Mouse (Mus musculus): ENCODE measurements around the gene Cdk14. TPM values are rescaled to one million over a fixed set of nuclear protein-coding genes. Genes with fewer than 3 reads are reported as not detected.

The Cdk14 gene
- polyA plus RNA-seq, 1 experiment from 2014 or later: 22.7 TPM

- no peaks in the 10 kb centered on the region for H3K36me3 ChIP-seq (ENCODE audit: control insufficient read depth, insufficient read depth, low read length)
- no peak overlapping the region for H3K27ac ChIP-seq (replicated peaks; ENCODE audit: low read depth, low read length)
- H3K27me3 ChIP-seq (ENCODE audit: control insufficient read depth, insufficient read depth, low read length): no peaks in the 10 kb centered on the region
- H3K9ac ChIP-seq (ENCODE audit: low read length): no peak overlapping the region
- H3K4me1 ChIP-seq (ENCODE audit: control insufficient read depth, insufficient read depth, low read length): no peaks in the 10 kb centered on the region
- no peak overlapping the region for H3K4me2 ChIP-seq (ENCODE audit: low read depth, severe bottlenecking)
- no peaks in the 10 kb centered on the region for H3K9me3 ChIP-seq (ENCODE audit: control insufficient read depth, low read length)
- no peak overlapping the region for H3K4me3 ChIP-seq (ENCODE audit: low read depth, low read length)
- DNase-seq (ENCODE audit: low spot score) (no peak), ATAC-seq (ENCODE audit: insufficient number of reproducible peaks, low FRiP score, low TSS enrichment, low read depth) (no peak)
- 94% methylated on average over 5 of the region's 5 CpGs for WGBS
Measured at GRCm38 (mm10) chr5:5194562-5195221, 225.4 kb downstream of the Cdk14 start.

- ATAC-seq (ENCODE audit: insufficient number of reproducible peaks, low FRiP score, low TSS enrichment, low read depth): no peak
- Histone ChIP-seq H3K27me3 (ENCODE audit: control insufficient read depth, insufficient read depth, low read length) (no peaks in the 10 kb centered on the region), H3K4me1 (ENCODE audit: control insufficient read depth, insufficient read depth, low read length) (no peaks in the 10 kb centered on the region), H3K36me3 (ENCODE audit: control insufficient read depth, insufficient read depth, low read length) (no peaks in the 10 kb centered on the region), H3K27ac (replicated peaks; ENCODE audit: low read depth, low read length) (no peak overlapping the region), H3K4me3 (ENCODE audit: low read depth, low read length) (no peak overlapping the region), H3K4me2 (ENCODE audit: low read depth, severe bottlenecking) (no peak overlapping the region), H3K9ac (ENCODE audit: low read length) (no peak overlapping the region), H3K9me3 (ENCODE audit: control insufficient read depth, low read length) (no peaks in the 10 kb centered on the region)
- WGBS: 85% methylated on average over 1 of the region's 1 CpGs
- no peak for DNase-seq (ENCODE audit: low spot score)
Measured at GRCm38 (mm10) chr5:5189590-5189989, 230.5 kb downstream of the Cdk14 start.

GRCm38 (mm10) chr5:5185987-5186742 is 233.9 kb downstream of the Cdk14 start:
- Histone ChIP-seq H3K27me3 (ENCODE audit: control insufficient read depth, insufficient read depth, low read length) (no peaks in the 10 kb centered on the region), H3K9ac (ENCODE audit: low read length) (no peak overlapping the region), H3K36me3 (ENCODE audit: control insufficient read depth, insufficient read depth, low read length) (no peaks in the 10 kb centered on the region), H3K4me1 (ENCODE audit: control insufficient read depth, insufficient read depth, low read length) (no peaks in the 10 kb centered on the region), H3K27ac (replicated peaks; ENCODE audit: low read depth, low read length) (no peak overlapping the region), H3K4me3 (ENCODE audit: low read depth, low read length) (no peak overlapping the region), H3K4me2 (ENCODE audit: low read depth, severe bottlenecking) (no peak overlapping the region), H3K9me3 (ENCODE audit: control insufficient read depth, low read length) (no peaks in the 10 kb centered on the region)
- WGBS: 86% methylated on average over 3 of the region's 3 CpGs
- DNase-seq (ENCODE audit: low spot score) (no peak), ATAC-seq (ENCODE audit: insufficient number of reproducible peaks, low FRiP score, low TSS enrichment, low read depth) (no peak)

GRCm38 (mm10) chr5:5185521-5185920 is 234.6 kb downstream of the Cdk14 start:
- H3K4me2 ChIP-seq (ENCODE audit: low read depth, severe bottlenecking): no peak overlapping the region
- no peak for DNase-seq (ENCODE audit: low spot score)
- H3K9ac ChIP-seq (ENCODE audit: low read length): no peak overlapping the region
- H3K27me3 ChIP-seq (ENCODE audit: control insufficient read depth, insufficient read depth, low read length): no peaks in the 10 kb centered on the region
- no peaks in the 10 kb centered on the region for H3K4me1 ChIP-seq (ENCODE audit: control insufficient read depth, insufficient read depth, low read length)
- no peak for ATAC-seq (ENCODE audit: insufficient number of reproducible peaks, low FRiP score, low TSS enrichment, low read depth)
- H3K27ac ChIP-seq (replicated peaks; ENCODE audit: low read depth, low read length): no peak overlapping the region
- H3K36me3 ChIP-seq (ENCODE audit: control insufficient read depth, insufficient read depth, low read length): no peaks in the 10 kb centered on the region
- no peak overlapping the region for H3K4me3 ChIP-seq (ENCODE audit: low read depth, low read length)
- no peaks in the 10 kb centered on the region for H3K9me3 ChIP-seq (ENCODE audit: control insufficient read depth, low read length)

DNA sequence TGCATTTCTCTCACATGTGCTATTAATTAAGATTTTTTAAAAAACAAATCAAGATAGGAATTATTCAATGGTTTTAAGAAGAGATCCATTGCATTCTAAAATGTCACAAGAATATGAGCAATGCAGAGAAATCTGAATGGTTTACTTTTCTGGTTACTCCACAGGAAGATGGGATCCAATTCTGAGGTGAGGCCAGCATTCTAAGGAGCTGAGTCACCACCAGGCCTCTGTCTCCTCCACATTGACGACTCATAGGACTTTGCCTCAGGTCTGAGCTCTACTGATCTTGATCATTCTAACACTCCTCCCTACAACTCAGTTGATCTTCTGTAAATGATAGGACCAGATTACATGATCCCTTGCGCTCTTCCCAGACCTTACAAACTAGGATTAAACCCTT is 239.4 kb downstream of the Cdk14 start:
- H3K36me3 ChIP-seq (ENCODE audit: control insufficient read depth, insufficient read depth, low read length): no peaks in the 10 kb centered on the region
- H3K4me1 ChIP-seq (ENCODE audit: control insufficient read depth, insufficient read depth, low read length): no peaks in the 10 kb centered on the region
- no peak overlapping the region for H3K9ac ChIP-seq (ENCODE audit: low read length)
- H3K9me3 ChIP-seq (ENCODE audit: control insufficient read depth, low read length): no peaks in the 10 kb centered on the region
- DNase-seq (ENCODE audit: low spot score) (no peak), ATAC-seq (ENCODE audit: insufficient number of reproducible peaks, low FRiP score, low TSS enrichment, low read depth) (no peak)
- no peak overlapping the region for H3K4me2 ChIP-seq (ENCODE audit: low read depth, severe bottlenecking)
- no peak overlapping the region for H3K27ac ChIP-seq (replicated peaks; ENCODE audit: low read depth, low read length)
- H3K4me3 ChIP-seq (ENCODE audit: low read depth, low read length): no peak overlapping the region
- H3K27me3 ChIP-seq (ENCODE audit: control insufficient read depth, insufficient read depth, low read length): no peaks in the 10 kb centered on the region
- 81% methylated on average over 2 of the region's 2 CpGs for WGBS

GRCm38 (mm10) chr5:5180311-5180710 is 239.8 kb downstream of the Cdk14 start:
- H3K9me3 ChIP-seq (ENCODE audit: control insufficient read depth, low read length): no peaks in the 10 kb centered on the region
- H3K4me2 ChIP-seq (ENCODE audit: low read depth, severe bottlenecking): no peak overlapping the region
- H3K27me3 ChIP-seq (ENCODE audit: control insufficient read depth, insufficient read depth, low read length): no peaks in the 10 kb centered on the region
- no peak overlapping the region for H3K27ac ChIP-seq (replicated peaks; ENCODE audit: low read depth, low read length)
- DNase-seq (ENCODE audit: low spot score): no peak
- H3K4me3 ChIP-seq (ENCODE audit: low read depth, low read length): no peak overlapping the region
- H3K9ac ChIP-seq (ENCODE audit: low read length): no peak overlapping the region
- no peaks in the 10 kb centered on the region for H3K36me3 ChIP-seq (ENCODE audit: control insufficient read depth, insufficient read depth, low read length)
- ATAC-seq (ENCODE audit: insufficient number of reproducible peaks, low FRiP score, low TSS enrichment, low read depth): no peak
- no peaks in the 10 kb centered on the region for H3K4me1 ChIP-seq (ENCODE audit: control insufficient read depth, insufficient read depth, low read length)

- Histone ChIP-seq H3K9me3 (ENCODE audit: control insufficient read depth, low read length) (no peaks in the 10 kb centered on the region), H3K4me1 (ENCODE audit: control insufficient read depth, insufficient read depth, low read length) (no peaks in the 10 kb centered on the region), H3K27me3 (ENCODE audit: control insufficient read depth, insufficient read depth, low read length) (no peaks in the 10 kb centered on the region), H3K4me3 (ENCODE audit: low read depth, low read length) (no peak overlapping the region), H3K27ac (replicated peaks; ENCODE audit: low read depth, low read length) (no peak overlapping the region), H3K4me2 (ENCODE audit: low read depth, severe bottlenecking) (no peak overlapping the region), H3K9ac (ENCODE audit: low read length) (no peak overlapping the region), H3K36me3 (ENCODE audit: control insufficient read depth, insufficient read depth, low read length) (no peaks in the 10 kb centered on the region)
- 65% methylated on average over 10 of the region's 10 CpGs for WGBS
- DNase-seq (ENCODE audit: low spot score) (no peak), ATAC-seq (ENCODE audit: insufficient number of reproducible peaks, low FRiP score, low TSS enrichment, low read depth) (no peak)
Measured at GRCm38 (mm10) chr5:5176052-5176451, 244.1 kb downstream of the Cdk14 start.

DNA sequence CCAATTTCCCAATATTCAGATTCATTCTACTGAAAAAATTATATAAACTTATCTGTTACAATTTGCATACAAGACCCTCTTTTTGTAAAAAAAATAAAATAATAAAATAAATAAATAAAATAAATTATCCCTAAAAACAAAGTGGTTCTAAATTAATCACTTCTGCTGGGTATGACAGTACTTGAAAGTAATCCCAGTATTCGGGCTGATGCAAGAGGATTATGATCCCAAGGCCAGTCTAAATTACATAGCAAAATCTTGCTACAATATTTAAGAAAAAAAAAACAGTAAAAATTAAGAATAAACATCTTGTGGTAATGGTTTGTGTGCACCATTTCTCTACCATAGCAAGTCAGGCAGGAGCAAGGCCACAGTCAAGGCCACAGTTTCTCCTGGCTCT is 244.5 kb downstream of the Cdk14 start:
- Histone ChIP-seq H3K27ac (replicated peaks; ENCODE audit: low read depth, low read length) (no peak overlapping the region), H3K27me3 (ENCODE audit: control insufficient read depth, insufficient read depth, low read length) (no peaks in the 10 kb centered on the region), H3K36me3 (ENCODE audit: control insufficient read depth, insufficient read depth, low read length) (no peaks in the 10 kb centered on the region), H3K9ac (ENCODE audit: low read length) (no peak overlapping the region), H3K4me3 (ENCODE audit: low read depth, low read length) (no peak overlapping the region), H3K4me1 (ENCODE audit: control insufficient read depth, insufficient read depth, low read length) (no peaks in the 10 kb centered on the region), H3K4me2 (ENCODE audit: low read depth, severe bottlenecking) (no peak overlapping the region), H3K9me3 (ENCODE audit: control insufficient read depth, low read length) (no peaks in the 10 kb centered on the region)
- WGBS: 79% methylated on average over 1 of the region's 1 CpGs
- ATAC-seq (ENCODE audit: insufficient number of reproducible peaks, low FRiP score, low TSS enrichment, low read depth) (no peak), DNase-seq (ENCODE audit: low spot score) (no peak)

All from limb, embryonic 11.5 days (tissue).